Mouse (Mus musculus) large intestine, adult 2 months (tissue): ENCODE measurements around the gene Rap1a. TPM values are rescaled to one million over a fixed set of nuclear protein-coding genes. Genes with fewer than 3 reads are reported as not detected.
A peak's percentile ranks its signal among the peaks of the same experiment; 100 is the strongest.
"Not testable (repeated sequence)": the region's sequence is repeated elsewhere in the genome, so short reads cannot be mapped to it uniquely, and the experiment has no call there.

Experiments
- DNase-seq: peaks from one replicate; pipeline ENCODE4 v3.0.0-alpha.2; 2012; ENCODE audit warnings: low read depth, low spot score
- WGBS: fragments of 180-500 bp; shearing (Covaris S2); methylation state at CpG from one replicate; pipeline ENCODE4 v1.1.7; 2018; 5-methylcytosine and 5-hydroxymethylcytosine counted together
- polyA plus RNA-seq: library from polyadenylated mRNA; depleted of rRNA; stranded (reverse); fragments of >200 nt; gene quantifications from 2 replicates; pipeline ENCODE4 v1.2.3, GENCODE M21; 2012; rRNA removed

Rap1a gene
- polyA plus RNA-seq, 1 experiment = 10.6 TPM

- 36% methylated on average over 1 of the region's 1 CpGs for WGBS
- DNase-seq = not testable (repeated sequence)
These were observed 100.3 kb downstream of the Rap1a start for GRCm38 (mm10) chr3:105700786-105701185.

GRCm38 (mm10) chr3:105699241-105699933, 101.7 kb downstream of the Rap1a start:
- DNase-seq = no peak
- WGBS = 53% methylated on average over 3 of the region's 3 CpGs

GRCm38 (mm10) chr3:105698311-105698710, 102.8 kb downstream of the Rap1a start:
- DNase-seq = no peak
- WGBS = 67% methylated on average over 1 of the region's 1 CpGs

GRCm38 (mm10) chr3:105697148-105697441, 104.0 kb downstream of the Rap1a start:
- 52% methylated on average over 5 of the region's 5 CpGs for WGBS

GRCm38 (mm10) chr3:105696387-105697147, 104.6 kb downstream of the Rap1a start:
- no peak for DNase-seq
- 60% methylated on average over 17 of the region's 17 CpGs for WGBS

More at GRCm38 (mm10) chr3:105697148-105697441, 104.0 kb downstream of the Rap1a start:
- DNase-seq = no peak

- DNase-seq = no peak
These were observed 105.4 kb downstream of the Rap1a start for GRCm38 (mm10) chr3:105695476-105696386.

GRCm38 (mm10) chr3:105693327-105694080, 107.6 kb downstream of the Rap1a start:
- DNase-seq = no peak
- WGBS = 70% methylated on average over 14 of the region's 14 CpGs

More at GRCm38 (mm10) chr3:105695476-105696386, 105.4 kb downstream of the Rap1a start:
- WGBS = 37% methylated on average over 20 of the region's 20 CpGs

- no peak for DNase-seq
- WGBS = 63% methylated on average over 2 of the region's 2 CpGs
These were observed 112.6 kb downstream of the Rap1a start for GRCm38 (mm10) chr3:105688536-105688935.

GRCm38 (mm10) chr3:105687324-105688060, 113.6 kb downstream of the Rap1a start, which contains the start of gene Ddx20:
Gene Ddx20, minus strand, starts transcription at chr3:105687574.
- under 1% methylated on average over 71 of the region's 72 CpGs for WGBS

GRCm38 (mm10) chr3:105686394-105687323, 114.5 kb downstream of the Rap1a start:
- 5% methylated on average over 60 of the region's 60 CpGs for WGBS
- DNase-seq = no peak

More at GRCm38 (mm10) chr3:105687324-105688060, 113.6 kb downstream of the Rap1a start, which contains the start of gene Ddx20:
- DNase-seq = peak; percentile 99

- no peak for DNase-seq
- WGBS = 88% methylated on average over 7 of the region's 7 CpGs
These were observed 120.8 kb downstream of the Rap1a start for GRCm38 (mm10) chr3:105680346-105680745.

Other genes with a start within 250 kb of the Rap1a start
- gene Ddx20, start 113.8 kb downstream of the Rap1a start, polyA plus RNA-seq = 3.5 and 7.6 TPM in 2 replicates
- 1.9 TPM in 2 replicates for gene Inka2, start 96.7 kb downstream of the Rap1a start, polyA plus RNA-seq
- 0.35 and 0.40 TPM in 2 replicates for gene Adora3, start 69.5 kb upstream of the Rap1a start, polyA plus RNA-seq
- gene Tmigd3, start 69.6 kb upstream of the Rap1a start, polyA plus RNA-seq = 0.48 and 0.51 TPM in 2 replicates
- 1.3 and 2.7 TPM in 2 replicates for gene I830077J02Rik, start 131.3 kb upstream of the Rap1a start, polyA plus RNA-seq
- gene Wdr77, start 158.0 kb upstream of the Rap1a start, polyA plus RNA-seq = 38.8 and 42.7 TPM in 2 replicates
- 176 and 185 TPM in 2 replicates for gene Atp5f1, start 158.8 kb upstream of the Rap1a start, polyA plus RNA-seq
- 0.38 and 0.60 TPM in 2 replicates for gene Ovgp1, start 172.4 kb upstream of the Rap1a start, polyA plus RNA-seq
- gene Pifo, start 213.3 kb upstream of the Rap1a start, polyA plus RNA-seq = not detected in 2 replicates
- 0.07 TPM in 1 of 2 replicates, not detected in the other for gene Chil5, start 231.5 kb upstream of the Rap1a start, polyA plus RNA-seq